Mouse (Mus musculus): ENCODE results near the gene Kbtbd6.

- TF ChIP-seq CTCF (conservative IDR thresholded peaks at IDR 0.05 in 1 of 2, IDR thresholded peaks at IDR 0.05 in 1 of 2; ENCODE audit: low read depth in 2 of 2, low read length in 2 of 2) (no peak), POLR2A (IDR thresholded peaks at IDR 0.05; ENCODE audit: low read depth, low read length) (no peak), SMC3 (IDR thresholded peaks at IDR 0.05; ENCODE audit: low read depth, low read length) (no peak), KAT2A (IDR thresholded peaks at IDR 0.05; ENCODE audit: insufficient replicate concordance, low read length) (no peak), USF2 (conservative IDR thresholded peaks at IDR 0.05; ENCODE audit: low read depth, low read length) (no peak), TBP (conservative IDR thresholded peaks at IDR 0.05; ENCODE audit: low read depth, low read length) (no peak), NELFE (IDR thresholded peaks at IDR 0.05; ENCODE audit: low read depth, low read length) (no peak), ZMIZ1 (IDR thresholded peaks at IDR 0.05; ENCODE audit: low read depth, low read length) (no peak), RCOR1 (conservative IDR thresholded peaks at IDR 0.05; ENCODE audit: low read depth, low read length) (no peak), MAX (IDR thresholded peaks at IDR 0.05; ENCODE audit: low read length) (no peak), EP300 (IDR thresholded peaks at IDR 0.05; ENCODE audit: low read length) (no peak)
Observed at GRCm38 (mm10) chr14:79483611-79484120, 32.0 kb downstream of the Kbtbd6 start.

Data from CH12.LX (cell line).